Mouse (Mus musculus) urinary bladder, adult 18-20 months (tissue): ENCODE results near the gene Uqcc2.

Experiments
- DNase-seq, 2 experiments: peaks; one replicate each; pipeline ENCODE4 v3.0.0; 2022; ENCODE audit warnings: low spot score in 2 of 2, mixed read lengths in 2 of 2

The Uqcc2 gene

GRCm38 (mm10) chr17:27133551-27134141 is at the start of gene Uqcc2:
Gene Uqcc2, minus strand, starts transcription at chr17:27133916.
- peak; percentile 96 to 97 for DNase-seq

DNA sequence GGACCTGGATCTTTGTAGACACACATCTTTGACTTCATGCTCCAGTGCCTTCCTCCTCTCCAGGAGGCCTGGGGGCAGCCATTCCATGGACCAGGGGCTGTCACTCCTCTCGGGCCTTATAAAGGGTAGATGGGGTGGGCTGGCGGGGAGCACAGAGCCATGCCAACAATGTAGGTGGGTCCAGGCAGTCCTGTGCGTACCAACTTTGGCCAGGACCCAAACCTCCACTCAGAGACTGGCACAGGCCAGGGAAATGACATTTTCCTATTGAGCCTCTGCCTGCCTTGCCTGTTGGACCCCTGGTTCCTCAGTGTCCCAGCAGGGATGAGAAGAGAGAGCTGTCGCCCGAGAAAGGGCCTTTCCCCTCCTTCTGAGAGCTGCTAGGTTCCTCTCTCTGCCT is 48.7 kb upstream of the Uqcc2 start:
- no peak for DNase-seq

DNA sequence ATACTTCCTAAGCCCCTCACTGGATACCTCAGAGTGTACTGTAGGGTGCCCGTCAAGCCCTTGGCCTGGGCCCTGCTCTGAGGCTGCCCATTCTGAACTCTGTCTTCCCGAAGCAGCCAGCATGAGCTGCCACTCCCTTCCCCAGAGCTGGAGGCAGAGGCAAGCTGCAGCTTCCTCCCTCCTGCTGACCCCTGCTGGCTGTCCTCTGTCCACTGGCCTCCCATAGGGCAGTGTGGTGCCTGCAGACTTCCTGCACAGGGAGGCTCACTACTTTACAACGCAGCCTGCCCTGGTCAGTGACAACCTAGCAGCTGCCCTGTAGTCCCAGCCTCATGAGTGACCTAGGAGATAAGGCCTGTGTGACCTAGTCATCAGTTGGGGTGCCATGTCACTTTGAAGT is 48.0 kb upstream of the Uqcc2 start:
- DNase-seq = no peak

DNA sequence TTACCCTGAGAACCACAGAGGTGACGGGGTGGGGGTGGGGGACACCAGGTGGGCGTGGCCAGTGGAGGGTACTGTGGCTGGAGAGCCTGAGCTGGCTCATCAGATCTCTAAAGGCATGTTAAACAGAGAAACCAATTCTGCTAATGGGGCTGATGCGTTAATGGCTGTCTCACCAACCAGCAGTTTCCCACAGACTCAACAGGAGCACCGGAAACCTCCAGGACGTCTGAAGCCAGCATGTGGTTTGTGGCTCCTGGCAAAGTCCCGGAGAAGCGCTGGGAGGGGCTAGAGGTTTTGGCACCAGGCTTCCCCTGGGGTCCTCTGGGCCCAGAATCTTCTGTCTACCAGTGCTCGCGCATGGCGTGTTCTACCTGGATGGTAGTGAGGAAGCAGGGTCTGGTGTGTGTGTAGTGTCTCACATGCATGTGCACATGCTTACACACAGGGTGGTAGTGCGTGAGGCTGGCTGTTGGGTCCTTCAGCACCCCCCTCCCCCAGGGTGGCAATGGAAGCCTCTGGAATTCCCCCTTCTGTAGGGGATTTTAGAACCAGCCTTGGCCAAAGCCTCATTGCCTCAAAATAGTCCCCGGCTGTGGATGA is 46.1 kb upstream of the Uqcc2 start:
- DNase-seq = no peak

GRCm38 (mm10) chr17:27178427-27179177 is 44.9 kb upstream of the Uqcc2 start:
- DNase-seq = no peak

- DNase-seq = no peak
These were observed 44.3 kb upstream of the Uqcc2 start for GRCm38 (mm10) chr17:27178019-27178418.

GRCm38 (mm10) chr17:27176754-27177153 is 43.0 kb upstream of the Uqcc2 start:
- DNase-seq = no peak

DNA sequence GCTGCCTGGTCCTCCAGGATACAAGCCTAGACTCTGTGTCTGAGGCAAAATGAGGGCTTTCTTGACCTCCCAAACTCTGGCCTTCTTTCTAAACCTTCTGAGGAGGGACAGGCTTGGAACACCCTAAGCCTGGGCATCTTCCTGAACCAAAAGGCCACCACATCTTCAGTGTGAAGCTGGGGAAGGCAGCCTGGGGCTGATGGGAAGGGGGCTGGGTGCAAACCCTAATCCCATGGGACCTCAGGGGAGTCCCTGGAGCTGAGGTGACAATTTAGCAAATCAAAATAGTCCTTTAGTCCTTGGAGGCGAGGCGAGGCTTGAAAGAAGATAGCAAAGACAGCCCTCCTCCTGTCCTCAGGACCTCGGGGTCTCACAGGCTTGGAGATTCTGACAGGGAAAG is 42.6 kb upstream of the Uqcc2 start:
- no peak for DNase-seq

DNA sequence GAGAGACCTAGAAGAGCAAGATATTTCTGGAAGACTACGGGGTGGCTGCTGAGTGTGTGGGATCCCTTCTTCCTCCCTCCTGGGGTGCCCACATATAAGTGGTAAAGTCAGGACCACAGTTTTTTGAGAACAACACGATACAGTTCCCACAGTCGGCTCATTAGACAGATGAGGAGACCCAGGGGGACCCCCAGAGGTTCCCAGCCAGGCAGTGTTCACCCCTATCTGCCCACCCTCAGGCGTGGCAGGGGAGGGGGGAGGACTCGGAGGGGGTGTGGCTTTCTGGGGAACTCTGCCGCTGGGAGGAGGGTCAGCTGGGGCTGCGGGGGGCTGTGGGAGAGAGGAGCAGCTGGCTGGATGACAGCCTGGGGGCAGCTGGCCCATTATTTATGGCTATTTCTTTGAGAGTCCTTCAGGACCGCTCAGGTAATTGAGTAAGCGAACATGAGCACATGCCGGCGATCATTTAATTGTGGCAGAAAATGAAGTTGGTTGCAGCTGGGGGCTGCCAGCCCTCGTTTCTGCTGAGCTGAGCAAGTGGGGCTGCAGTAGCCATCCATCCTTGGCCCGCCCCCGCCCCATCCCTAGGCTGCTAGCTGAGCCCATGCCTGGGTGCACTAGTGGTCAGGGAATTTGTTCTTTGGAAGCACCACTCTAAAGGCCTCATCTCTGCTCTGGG is 41.6 kb upstream of the Uqcc2 start:
- no peak for DNase-seq

DNA sequence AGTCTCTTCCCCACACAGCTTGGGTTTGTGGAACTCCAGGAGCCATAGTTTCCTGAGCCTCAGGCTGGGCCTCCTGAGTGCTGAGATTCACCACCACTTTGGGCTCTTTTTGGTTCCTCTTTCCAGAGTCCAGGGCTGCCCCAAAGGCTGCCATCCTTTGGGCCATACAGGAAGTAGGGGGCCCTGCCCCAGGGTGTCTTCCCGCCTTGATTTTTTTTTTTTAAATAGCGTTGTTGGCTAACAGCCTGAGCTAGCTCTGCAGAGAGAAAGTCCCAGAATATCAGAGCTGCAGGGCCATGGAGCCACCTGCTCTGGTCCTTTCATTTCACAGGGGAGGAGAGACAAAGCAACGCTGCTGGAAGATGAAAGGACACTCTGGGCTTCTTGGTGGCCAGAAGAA is 40.0 kb upstream of the Uqcc2 start:
- no peak for DNase-seq

GRCm38 (mm10) chr17:27172459-27172858 is 38.7 kb upstream of the Uqcc2 start:
- DNase-seq = no peak

- no peak for DNase-seq
These were observed 37.4 kb upstream of the Uqcc2 start for GRCm38 (mm10) chr17:27171121-27171520.

GRCm38 (mm10) chr17:27169952-27170695 is 36.4 kb upstream of the Uqcc2 start:
- no peak for DNase-seq

- DNase-seq = no peak
These were observed 34.9 kb upstream of the Uqcc2 start for GRCm38 (mm10) chr17:27168569-27168968.

GRCm38 (mm10) chr17:27167545-27167944 is 33.8 kb upstream of the Uqcc2 start, which contains the start of gene Ip6k3:
Gene Ip6k3, minus strand, starts transcription at chr17:27167795.
- no peak for DNase-seq

- no peak for DNase-seq
These were observed 33.2 kb upstream of the Uqcc2 start for GRCm38 (mm10) chr17:27166901-27167300.

- DNase-seq = no peak
These were observed 31.5 kb upstream of the Uqcc2 start for GRCm38 (mm10) chr17:27165054-27165773.

DNA sequence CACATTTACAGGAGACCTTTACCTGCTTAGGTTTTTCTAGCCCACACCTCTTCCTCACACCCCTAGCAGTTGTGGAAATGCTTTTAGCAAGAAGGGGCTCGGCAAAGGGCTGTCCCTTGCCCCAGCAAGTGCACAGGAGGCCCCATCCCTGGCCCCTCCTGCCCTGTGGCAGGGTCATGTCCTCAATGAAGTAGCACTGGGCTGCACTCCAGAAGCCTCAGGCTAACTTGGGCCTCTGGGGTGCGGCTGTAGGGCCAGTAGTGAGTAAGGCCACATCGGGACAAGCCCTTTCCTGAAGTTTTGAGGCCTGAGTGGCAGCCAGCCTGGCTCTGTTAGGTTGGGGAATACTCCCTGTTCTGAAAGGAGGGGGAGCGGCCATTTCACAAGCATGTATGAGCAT is 27.2 kb upstream of the Uqcc2 start:
- peak; percentile 30 to 38 for DNase-seq

- no peak for DNase-seq
These were observed 25.5 kb upstream of the Uqcc2 start for GRCm38 (mm10) chr17:27159169-27159568.

DNA sequence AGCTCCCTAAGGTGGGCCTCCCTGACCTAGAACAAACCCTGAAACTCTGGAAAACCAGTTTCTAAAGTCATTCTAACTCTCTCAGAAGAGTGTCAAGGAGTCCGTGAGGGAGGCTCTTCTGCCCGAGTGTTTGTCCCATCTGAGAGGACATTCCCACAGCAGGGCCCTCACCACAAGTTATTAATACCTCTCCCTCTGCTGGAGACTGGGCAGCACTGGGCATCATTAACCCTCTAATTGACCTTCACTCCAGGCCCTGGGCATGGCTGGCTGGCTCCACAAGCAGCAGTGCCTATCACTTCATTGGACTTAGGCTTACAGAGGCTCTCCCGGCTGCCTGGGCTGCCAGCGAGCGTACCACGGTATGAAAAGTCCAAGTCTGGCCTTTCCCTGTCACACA is 24.7 kb upstream of the Uqcc2 start:
- DNase-seq = no peak

DNA sequence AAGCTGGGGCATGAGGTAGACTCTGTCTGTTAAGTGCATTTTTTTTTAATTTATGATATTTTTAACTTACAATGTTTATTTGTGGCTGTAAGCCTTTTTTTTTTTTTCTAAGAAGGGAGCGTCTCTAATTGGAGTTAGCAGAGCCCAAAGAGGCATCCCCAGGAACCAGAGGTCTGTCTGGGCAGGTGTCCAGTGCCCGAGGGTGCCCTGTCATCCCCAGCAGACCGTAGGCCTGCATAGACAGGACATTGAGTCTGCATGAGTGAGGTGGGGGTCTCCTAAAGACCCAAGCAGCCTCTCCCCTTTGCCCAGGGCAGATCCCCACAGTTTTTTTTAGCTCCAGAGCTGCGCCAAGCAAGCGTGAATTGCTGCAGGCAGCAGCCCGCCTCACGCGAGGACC is 22.0 kb upstream of the Uqcc2 start:
- no peak for DNase-seq
